7 mouse cellular contexts compared by ENCODE assay signal in the genomic region with DNA sequence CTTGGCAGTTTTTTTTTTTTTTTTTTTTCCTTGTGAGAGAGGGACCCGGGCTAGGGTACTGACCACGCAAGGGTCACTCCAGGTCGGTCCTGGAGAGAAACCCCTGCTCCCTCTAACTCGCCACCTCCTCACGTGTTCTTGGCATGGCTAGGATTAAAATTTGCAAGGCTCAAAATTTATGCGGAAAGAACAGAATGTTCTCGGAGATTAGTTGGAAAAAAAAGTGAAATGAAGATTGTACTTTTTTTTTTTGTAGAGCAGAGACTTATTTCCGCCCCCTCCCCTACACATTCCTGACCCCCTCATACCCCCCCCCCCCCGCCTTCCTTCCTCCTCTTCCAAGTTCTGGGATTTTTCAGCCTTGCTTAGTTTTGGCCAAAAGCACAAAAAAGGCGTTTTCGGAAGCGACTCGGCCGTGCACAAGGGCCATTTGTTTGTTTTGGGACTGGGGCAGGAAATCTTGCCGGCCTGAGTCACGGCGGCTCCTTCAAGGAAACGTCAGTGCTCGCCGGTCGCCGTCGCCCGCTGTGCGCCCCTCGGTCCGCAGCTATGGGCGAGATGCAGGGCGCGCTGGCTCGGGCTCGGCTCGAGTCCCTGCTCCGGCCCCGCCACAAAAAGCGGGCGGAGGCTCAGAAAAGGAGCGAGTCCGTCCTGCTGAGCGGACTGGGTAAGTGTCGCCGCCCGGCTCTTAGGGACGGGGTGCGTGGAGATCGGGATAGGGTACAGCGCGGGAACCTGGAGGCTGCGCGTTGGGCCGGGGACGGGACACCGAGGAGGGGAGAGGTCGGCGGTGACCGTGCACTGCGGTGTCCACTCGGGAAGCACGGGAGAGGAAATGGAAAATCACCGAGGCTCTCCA.
DNase-seq lines count a peak whose midpoint lies in the region; ATAC-seq and TF ChIP-seq lines count a peak whose summit lies in the region.

No protein-coding gene starts in this region.

- H3K9ac ChIP-seq in MEL (ENCODE audit: control insufficient read depth, low read depth, low read length, poor library complexity, severe bottlenecking): peak overlapping the region; percentile 52
- peak overlapping the region; percentile 82 for H3K9ac ChIP-seq in heart, embryonic 14.5 days (ENCODE audit: low read length)
- peak overlapping the region; percentile 93 for H3K9ac ChIP-seq in kidney, embryonic 16.5 days (replicated peaks; ENCODE audit: low read length)
- H3K9ac ChIP-seq in lung, postnatal 0 days (replicated peaks; ENCODE audit: low read depth): peak overlapping the region; percentile 97

- under 1% methylated on average over 60 of the region's 60 CpGs for WGBS in heart, embryonic 14.5 days
- WGBS in kidney, embryonic 16.5 days: 0% methylated on average over 60 of the region's 60 CpGs
- WGBS in lung, postnatal 0 days: under 1% methylated on average over 50 of the region's 60 CpGs

- ATAC-seq in heart, embryonic 14.5 days (ENCODE audit: insufficient number of reproducible peaks, insufficient read depth, low FRiP score, low read depth): peak; percentile 70
- peak; percentile 82 for ATAC-seq in kidney, embryonic 16.5 days (ENCODE audit: low FRiP score, low TSS enrichment)
- ATAC-seq in lung, postnatal 0 days: peak; percentile 53

- TF ChIP-seq POLR2A in MEL (IDR thresholded peaks at IDR 0.05; ENCODE audit: control insufficient read depth in 1 of 2, insufficient read depth in 1 of 2, low read depth in 1 of 2, low read length in 2 of 2, poor library complexity in 1 of 2): no peak
- TF ChIP-seq POLR2A in embryonic fibroblast, embryonic 13.5 days (IDR thresholded peaks at IDR 0.05; ENCODE audit: low read depth, low read length): no peak

- DNase-seq in MEL (ENCODE audit: low read depth, low spot score): peak; percentile 65
- peak; percentile 65 for DNase-seq in adrenal gland, adult 8-10 months
- DNase-seq in lung, postnatal 0 days (ENCODE audit: low spot score): peak; percentile 83
- peak; percentile 71 for DNase-seq in right cerebral cortex, postnatal 25 days

- H3K4me3 ChIP-seq in MEL (ENCODE audit: control insufficient read depth in 1 of 2, insufficient read depth in 1 of 2, low read depth in 2 of 2, low read length in 2 of 2): peak overlapping the region; percentile 86 to 87
- H3K4me3 ChIP-seq in embryonic fibroblast, embryonic 13.5 days (ENCODE audit: insufficient read depth, low read length): peak overlapping the region; percentile 68
- H3K4me3 ChIP-seq in heart, embryonic 14.5 days (ENCODE audit: control insufficient read depth in 1 of 2, insufficient read depth in 1 of 2, low read depth in 1 of 2, low read length in 2 of 2): peak overlapping the region; percentile 71 to 95
- H3K4me3 ChIP-seq in kidney, embryonic 16.5 days (ENCODE audit: low read length): peak overlapping the region; percentile 76
- H3K4me3 ChIP-seq in lung, postnatal 0 days (ENCODE audit: low read depth, low read length): peak overlapping the region; percentile 88

- TF ChIP-seq EP300 in MEL (IDR thresholded peaks at IDR 0.05; ENCODE audit: low read depth in 1 of 2, low read length in 2 of 2): no peak
- TF ChIP-seq EP300 in lung, postnatal 0 days (IDR thresholded peaks at IDR 0.05): peak; percentile 90

- no peaks in the 10 kb centered on the region for H3K79me2 ChIP-seq in MEL (ENCODE audit: control insufficient read depth, insufficient read depth, low read length, poor library complexity)

- H3K27me3 ChIP-seq in MEL (ENCODE audit: control insufficient read depth in 1 of 2, insufficient read depth in 2 of 2, low read length in 2 of 2): peaks cover 3 to 9% of the 10 kb centered on the region in 2 experiments
- no peaks in the 10 kb centered on the region for H3K27me3 ChIP-seq in heart, embryonic 14.5 days (ENCODE audit: control insufficient read depth, insufficient read depth, low read length)
- H3K27me3 ChIP-seq in kidney, embryonic 16.5 days (ENCODE audit: insufficient read depth, low read length): peaks cover 5% of the 10 kb centered on the region; the same call in 1 of the 2 replicates
- no peaks in the 10 kb centered on the region for H3K27me3 ChIP-seq in lung, postnatal 0 days (replicated peaks; ENCODE audit: insufficient read depth, low read length)

- no peak for TF ChIP-seq CTCF in MEL (IDR thresholded peaks at IDR 0.05 in 2 of 3, conservative IDR thresholded peaks at IDR 0.05 in 1 of 3; ENCODE audit: control insufficient read depth in 1 of 3, insufficient read depth in 1 of 3, low read depth in 2 of 3, low read length in 3 of 3, poor library complexity in 1 of 3, severe bottlenecking in 1 of 3)
- no peak for TF ChIP-seq CTCF in embryonic fibroblast, embryonic 13.5 days (IDR thresholded peaks at IDR 0.05; ENCODE audit: borderline replicate concordance, insufficient read depth, low read length)
- no peak for TF ChIP-seq CTCF in lung, postnatal 0 days (IDR thresholded peaks at IDR 0.05)

- no peaks in the 10 kb centered on the region for H3K9me3 ChIP-seq in MEL (replicated peaks; ENCODE audit: insufficient read depth, low read length)
- H3K9me3 ChIP-seq in heart, embryonic 14.5 days (ENCODE audit: control insufficient read depth, low read length): no peaks in the 10 kb centered on the region
- no peaks in the 10 kb centered on the region for H3K9me3 ChIP-seq in kidney, embryonic 16.5 days (ENCODE audit: low read length)
- H3K9me3 ChIP-seq in lung, postnatal 0 days (ENCODE audit: low read length): no peaks in the 10 kb centered on the region

- no peak overlapping the region for H3K27ac ChIP-seq in MEL (ENCODE audit: control insufficient read depth, low read depth, low read length)
- peak overlapping the region; percentile 97 for H3K27ac ChIP-seq in embryonic fibroblast, embryonic 13.5 days (ENCODE audit: insufficient read depth, low read length)
- peak overlapping the region; percentile 91 to 95 for H3K27ac ChIP-seq in heart, embryonic 14.5 days (replicated peaks in 1 of 2; ENCODE audit: control insufficient read depth in 1 of 2, insufficient read depth in 1 of 2, low read depth in 2 of 2, low read length in 2 of 2)
- H3K27ac ChIP-seq in kidney, embryonic 16.5 days (ENCODE audit: low read length): peak overlapping the region; percentile 98
- H3K27ac ChIP-seq in lung, postnatal 0 days (ENCODE audit: low read length): peak overlapping the region; percentile 99

- H3K4me1 ChIP-seq in MEL (ENCODE audit: control insufficient read depth in 1 of 2, insufficient read depth in 2 of 2, low read length in 2 of 2): no peaks in the 10 kb centered on the region
- 0 out of 2 replicates have a peak, but pooled peaks cover 5% of the 10 kb centered on the region for H3K4me1 ChIP-seq in embryonic fibroblast, embryonic 13.5 days (ENCODE audit: control insufficient read depth, insufficient read depth, low read length)
- H3K4me1 ChIP-seq in heart, embryonic 14.5 days (ENCODE audit: control insufficient read depth in 2 of 2, insufficient read depth in 2 of 2, low read length in 2 of 2): peaks cover 7 to 12% of the 10 kb centered on the region in 2 experiments; a peak in 2 of 4 replicates
- H3K4me1 ChIP-seq in kidney, embryonic 16.5 days (ENCODE audit: insufficient read depth, low read length): peaks cover 20% of the 10 kb centered on the region
- H3K4me1 ChIP-seq in lung, postnatal 0 days (ENCODE audit: insufficient read depth, low read depth, low read length): peaks cover 10% of the 10 kb centered on the region

- peak overlapping the region; percentile 95 for H3K4me2 ChIP-seq in heart, embryonic 14.5 days (ENCODE audit: low read length)
- peak overlapping the region; percentile 85 for H3K4me2 ChIP-seq in kidney, embryonic 16.5 days (replicated peaks; ENCODE audit: low read depth, low read length)
- peak overlapping the region; percentile 92 for H3K4me2 ChIP-seq in lung, postnatal 0 days (replicated peaks; ENCODE audit: low read depth, low read length)

- TF ChIP-seq RAD21 in MEL (IDR thresholded peaks at IDR 0.05; ENCODE audit: low read depth, low read length): no peak

- H3K36me3 ChIP-seq in MEL (ENCODE audit: control insufficient read depth in 1 of 2, insufficient read depth in 2 of 2, low read length in 2 of 2): peaks cover 0 to 4% of the 10 kb centered on the region in 2 experiments; a peak in 1 of 4 replicates
- peaks cover 20% of the 10 kb centered on the region for H3K36me3 ChIP-seq in heart, embryonic 14.5 days (ENCODE audit: control insufficient read depth, insufficient read depth, low read length)
- peaks cover 15% of the 10 kb centered on the region for H3K36me3 ChIP-seq in kidney, embryonic 16.5 days (ENCODE audit: insufficient read depth, low read length)
- peaks cover 23% of the 10 kb centered on the region for H3K36me3 ChIP-seq in lung, postnatal 0 days (ENCODE audit: insufficient read depth, low read length)

TF ChIP-seq in MEL, 35 proteins besides CTCF, POLR2A, EP300 and RAD21:
- TF ChIP-seq ELF1 (IDR thresholded peaks at IDR 0.05; ENCODE audit: low read depth, low read length) (no peak), ZKSCAN1 (IDR thresholded peaks at IDR 0.05; ENCODE audit: low read depth, low read length) (no peak), BHLHE40 (IDR thresholded peaks at IDR 0.05; ENCODE audit: borderline replicate concordance, low read depth, low read length) (no peak; the same call in 1 of the 2 replicates), UBTF (IDR thresholded peaks at IDR 0.05; ENCODE audit: borderline replicate concordance, insufficient read depth, low read depth, low read length) (0 out of 2 replicates have a peak, but pooled peaks have one; percentile 41), ZNF384 (IDR thresholded peaks at IDR 0.05; ENCODE audit: low read depth, low read length) (peak; percentile 61)
